In the genomic region with DNA sequence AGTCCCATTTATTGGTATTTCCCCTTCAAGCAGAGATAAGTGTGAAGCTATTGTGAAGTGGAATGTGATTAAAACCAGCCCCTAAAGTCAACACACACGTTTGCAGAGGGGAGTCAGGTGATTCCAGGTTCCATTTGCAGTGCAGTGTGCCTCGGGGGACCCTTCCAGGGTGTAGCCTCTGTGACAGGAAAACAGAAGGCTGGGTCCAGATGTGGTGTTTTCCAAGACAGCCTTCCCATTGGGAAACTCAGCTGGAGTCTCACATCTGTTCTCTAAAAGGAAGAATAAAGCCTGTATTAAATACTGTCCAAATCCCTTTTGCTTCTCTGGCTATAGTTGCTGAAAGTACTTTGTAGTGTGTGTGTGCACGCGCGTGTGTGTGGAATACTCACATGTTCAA, we compare ENCODE assay signal across 40 mouse cellular contexts. TPM values are rescaled to one million over a fixed set of nuclear protein-coding genes. Genes with fewer than 3 reads are reported as not detected.
"Had no signal": no experiment of that assay in that cellular context is flagged by ENCODE, and none has a peak within 500 bp of the region (broad histone marks: within the 10 kb centered on the region; RNA-seq: fewer than 3 reads in every experiment).

No protein-coding gene starts in this region.

- H3K9me3 ChIP-seq: heart, embryonic 13.5 days; heart, embryonic 15.5 days; hindbrain, embryonic 13.5 days; hindbrain, embryonic 15.5 days; kidney, embryonic 15.5 days; limb, embryonic 12.5 days; limb, embryonic 15.5 days; liver, embryonic 12.5 days had no signal

- ATAC-seq: forebrain, postnatal 0 days; hindbrain, postnatal 0 days; intestine, embryonic 16.5 days; liver, embryonic 12.5 days had no signal

- H3K4me2 ChIP-seq: heart, embryonic 11.5 days; heart, embryonic 13.5 days; heart, embryonic 15.5 days; hindbrain, embryonic 13.5 days; hindbrain, embryonic 15.5 days; kidney, embryonic 15.5 days; limb, embryonic 12.5 days; limb, embryonic 15.5 days; liver, embryonic 12.5 days had no signal

- H3K27me3 ChIP-seq: heart, embryonic 13.5 days; heart, embryonic 15.5 days; hindbrain, embryonic 13.5 days; hindbrain, embryonic 15.5 days; kidney, embryonic 15.5 days; limb, embryonic 12.5 days; limb, embryonic 15.5 days; liver, embryonic 12.5 days had no signal

- DNase-seq: forebrain, postnatal 0 days; gastrocnemius, adult 2 months; gastrocnemius, postnatal 10 days; gastrocnemius, postnatal 25 days; heart, postnatal 14 days; kidney, adult 11 months; kidney, adult 2 months; kidney, adult 9 months; kidney, postnatal 14 days; kidney, postnatal 36 days; layer of hippocampus, adult 9-11 months; layer of hippocampus, postnatal 36 days; left cerebral cortex, postnatal 4 days had no signal

- H3K27ac ChIP-seq: gastrocnemius, adult 2 months; heart, embryonic 13.5 days; heart, embryonic 15.5 days; hindbrain, embryonic 13.5 days; hindbrain, embryonic 15.5 days; hindbrain, postnatal 0 days; kidney, embryonic 15.5 days; kidney, postnatal 0 days; limb, embryonic 12.5 days; limb, embryonic 15.5 days; liver, embryonic 12.5 days; liver, embryonic 14.5 days had no signal

- H3K9ac ChIP-seq: forebrain, postnatal 0 days; heart, embryonic 13.5 days; heart, embryonic 15.5 days; hindbrain, embryonic 13.5 days; hindbrain, embryonic 15.5 days; kidney, embryonic 15.5 days; limb, embryonic 12.5 days; limb, embryonic 15.5 days; liver, embryonic 12.5 days; liver, embryonic 14.5 days had no signal

- H3K36me3 ChIP-seq: heart, embryonic 13.5 days; heart, embryonic 15.5 days; hindbrain, embryonic 13.5 days; hindbrain, embryonic 15.5 days; kidney, embryonic 15.5 days; limb, embryonic 12.5 days; limb, embryonic 15.5 days; liver, embryonic 12.5 days had no signal

- H3K4me1 ChIP-seq: heart, embryonic 13.5 days; heart, embryonic 15.5 days; hindbrain, embryonic 13.5 days; hindbrain, embryonic 15.5 days; kidney, embryonic 15.5 days; liver, embryonic 12.5 days had no signal

- H3K4me3 ChIP-seq: gastrocnemius, adult 2 months; heart, embryonic 13.5 days; heart, embryonic 15.5 days; hindbrain, embryonic 13.5 days; hindbrain, embryonic 15.5 days; kidney, embryonic 15.5 days; limb, embryonic 12.5 days; limb, embryonic 15.5 days; liver, embryonic 12.5 days had no signal

RNA-seq across cellular contexts. Expression of gene Txndc8, which starts 45.5 kb away (rescaled TPM):
- total RNA-seq: forebrain, postnatal 0 days; gastrocnemius, adult 2 months; gastrocnemius, postnatal 10 days; gastrocnemius, postnatal 25 days; heart, postnatal 14 days; hematopoietic stem cell, adult 5-6 weeks; hindbrain, postnatal 0 days; layer of hippocampus, adult 18-20 months; layer of hippocampus, adult 8-10 months; layer of hippocampus, postnatal 14 days; layer of hippocampus, postnatal 36 days; left cerebral cortex, adult 18-20 months; left cerebral cortex, adult 8-10 months; left cerebral cortex, postnatal 10 days; left cerebral cortex, postnatal 25 days; left cerebral cortex, postnatal 4 days; liver, adult 2 months had no signal
- polyA plus RNA-seq: forebrain, postnatal 0 days; heart, embryonic 11.5 days; heart, embryonic 13.5 days; heart, embryonic 15.5 days; heart, postnatal 0 days; hindbrain, embryonic 11.5 days; hindbrain, embryonic 13.5 days; hindbrain, embryonic 15.5 days; hindbrain, postnatal 0 days; intestine, embryonic 14.5 days; intestine, embryonic 16.5 days; kidney, adult 2 months; kidney, embryonic 15.5 days; kidney, postnatal 0 days; large intestine, adult 2 months; limb, embryonic 12.5 days; limb, embryonic 15.5 days; liver, adult 2 months; liver, embryonic 12.5 days; liver, embryonic 14.5 days; liver, embryonic 16.5 days had no signal
